10 mouse cellular contexts compared by ENCODE assay signal in genomic region chr17:75349109-75349508, GRCm38 (mm10).
A peak's percentile ranks its signal among the peaks of the same experiment; 100 is the strongest.
DNase-seq lines count a peak whose midpoint lies in the region; ATAC-seq lines count a peak whose summit lies in the region.
"Had no signal": no experiment of that assay in that cellular context is flagged by ENCODE, and none has a peak within 500 bp of the region (broad histone marks: within the 10 kb centered on the region; RNA-seq: fewer than 3 reads in every experiment).

No protein-coding gene starts in this region.

- no peak overlapping the region for H3K4me3 ChIP-seq in lung, embryonic 16.5 days (ENCODE audit: low read length)
- no peak overlapping the region for H3K4me3 ChIP-seq in midbrain, embryonic 14.5 days (replicated peaks; ENCODE audit: low read depth, low read length)
- H3K4me3 ChIP-seq: erythroblast, embryonic 14.5 days; megakaryocyte, embryonic 14.5 days had no signal

- 51% methylated on average over 8 of the region's 8 CpGs for WGBS in lung, embryonic 16.5 days
- 89% methylated on average over 8 of the region's 8 CpGs for WGBS in midbrain, embryonic 14.5 days

- H3K27ac ChIP-seq in lung, embryonic 16.5 days (ENCODE audit: low read length): no peak overlapping the region
- no peak overlapping the region for H3K27ac ChIP-seq in midbrain, embryonic 14.5 days (replicated peaks; ENCODE audit: low read depth, low read length)

- peak; percentile 26 for DNase-seq in adrenal gland, postnatal 10 days
- DNase-seq in adrenal gland, adult 18-20 months (ENCODE audit: low spot score in 2 of 2): no peak
- DNase-seq in Muller cell, postnatal 12 days (ENCODE audit: inconsistent ontology term): peak; percentile 72
- peak; percentile 8 to 11 for DNase-seq in heart, postnatal 10 days
- DNase-seq in spleen, postnatal 4 days (ENCODE audit: low spot score in 2 of 2): no peak
- DNase-seq in c-Kit-positive CD71-positive TER-119-positive erythroid progenitor cells, embryonic 14.5 days (ENCODE audit: low spot score): no peak
- no peak for DNase-seq in midbrain, embryonic 14.5 days

- intact Hi-C loops in heart, postnatal 10 days (cut with DNase I): no loop called here

- peaks cover 3% of the 10 kb centered on the region; the same call in 1 of the 2 replicates for H3K9me3 ChIP-seq in lung, embryonic 16.5 days (ENCODE audit: control insufficient read depth, low read length)
- no peaks in the 10 kb centered on the region for H3K9me3 ChIP-seq in midbrain, embryonic 14.5 days (ENCODE audit: control insufficient read depth, low read length)

- ATAC-seq in lung, embryonic 16.5 days (ENCODE audit: low read depth): peak; percentile 94
- no peak; the same call in 1 of the 2 replicates for ATAC-seq in midbrain, embryonic 14.5 days (ENCODE audit: low FRiP score, low TSS enrichment)

- no peak overlapping the region for H3K9ac ChIP-seq in lung, embryonic 16.5 days (ENCODE audit: low read length)
- no peak overlapping the region for H3K9ac ChIP-seq in midbrain, embryonic 14.5 days (replicated peaks; ENCODE audit: low read length)

- H3K27me3 ChIP-seq in lung, embryonic 16.5 days (ENCODE audit: control insufficient read depth, insufficient read depth, low read depth, low read length): no peaks in the 10 kb centered on the region
- H3K27me3 ChIP-seq in midbrain, embryonic 14.5 days (ENCODE audit: control insufficient read depth, insufficient read depth, low read length): no peaks in the 10 kb centered on the region
- H3K27me3 ChIP-seq: megakaryocyte, embryonic 14.5 days had no signal

- H3K4me2 ChIP-seq in lung, embryonic 16.5 days (ENCODE audit: low read depth, low read length): peak overlapping the region; percentile 15; the same call in 1 of the 2 replicates
- no peak overlapping the region for H3K4me2 ChIP-seq in midbrain, embryonic 14.5 days (ENCODE audit: low read length)

- peaks cover 2% of the 10 kb centered on the region; the same call in 1 of the 2 replicates for H3K4me1 ChIP-seq in lung, embryonic 16.5 days (replicated peaks; ENCODE audit: control insufficient read depth, insufficient read depth, low read length)
- H3K4me1 ChIP-seq in midbrain, embryonic 14.5 days (ENCODE audit: control insufficient read depth, insufficient read depth, low read length): no peaks in the 10 kb centered on the region

- H3K36me3 ChIP-seq in lung, embryonic 16.5 days (ENCODE audit: control insufficient read depth, insufficient read depth, low read length): peaks cover 5% of the 10 kb centered on the region; the same call in 1 of the 2 replicates
- no peaks in the 10 kb centered on the region for H3K36me3 ChIP-seq in midbrain, embryonic 14.5 days (ENCODE audit: control insufficient read depth, insufficient read depth, low read length)

Comparison
In these comparisons a context has a peak if more than half of its experiments do, and no peak if none do; other contexts are left out.
1. DNase-seq: peak in adrenal gland, postnatal 10 days (single experiment), Muller cell, postnatal 12 days (single experiment) and heart, postnatal 10 days (2 of 2); none in adrenal gland, adult 18-20 months (0 of 2), spleen, postnatal 4 days (0 of 2), c-Kit-positive CD71-positive TER-119-positive erythroid progenitor cells, embryonic 14.5 days (single experiment) and midbrain, embryonic 14.5 days (single experiment).